Mouse (Mus musculus): ENCODE results near the gene Casp9. TPM values are rescaled to one million over a fixed set of nuclear protein-coding genes. Genes with fewer than 3 reads are reported as not detected.

The Casp9 gene
- polyA plus RNA-seq, 1 experiment, result 15.2 TPM

DNA sequence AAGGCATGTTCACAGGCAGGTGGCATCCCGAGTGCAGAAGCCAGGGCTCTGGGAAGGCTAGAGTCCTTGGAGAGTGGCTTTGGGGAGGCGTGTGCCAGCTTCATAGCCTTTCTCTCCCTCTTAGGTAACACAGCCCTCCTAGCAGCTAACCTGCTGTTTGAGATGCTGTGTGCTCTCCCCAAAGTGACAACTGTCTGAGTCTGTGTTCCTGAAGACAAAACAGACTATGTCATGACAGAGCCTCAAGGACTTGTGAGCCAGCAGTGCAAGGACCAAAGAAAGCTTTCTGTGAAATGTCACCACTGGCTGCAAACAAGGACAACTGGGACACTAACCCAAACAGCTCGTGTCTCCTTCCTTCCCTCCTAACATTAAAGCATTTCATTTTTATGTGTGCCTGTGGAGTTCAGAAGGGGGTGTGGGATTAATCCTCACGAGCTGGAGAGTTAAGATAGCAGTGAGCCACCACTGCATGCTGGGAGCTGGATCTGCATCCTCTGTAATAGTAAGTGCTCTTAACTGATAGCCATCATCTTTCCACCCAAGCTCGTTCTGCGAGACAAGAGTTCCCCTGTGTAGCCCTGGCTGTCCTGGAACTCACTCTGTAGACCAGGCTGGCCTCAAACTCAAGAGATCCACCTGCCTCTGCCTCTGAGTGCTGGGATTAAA lies 34.4 kb upstream of the Casp9 start:
- no peak overlapping the region for H3ac ChIP-seq (ENCODE audit: control insufficient read depth, insufficient read length)
- H3K79me2 ChIP-seq (ENCODE audit: control insufficient read depth, insufficient read depth), result no peaks in the 10 kb centered on the region
- H3K4me2 ChIP-seq (ENCODE audit: low read depth), result no peak overlapping the region
- TF ChIP-seq MYOD1 (IDR thresholded peaks at IDR 0.05; ENCODE audit: control insufficient read depth in 1 of 3, insufficient read length in 2 of 3, low read depth in 2 of 3), result no peak
- no peak for TF ChIP-seq SRF (IDR thresholded peaks at IDR 0.05; ENCODE audit: control insufficient read depth, insufficient read length, low read depth)
- TF ChIP-seq E2F4 (IDR thresholded peaks at IDR 0.05; ENCODE audit: insufficient read depth), result no peak
- TF ChIP-seq USF1 (IDR thresholded peaks at IDR 0.05; ENCODE audit: low read depth), result no peak
- TF ChIP-seq POLR2AphosphoS2 (IDR thresholded peaks at IDR 0.05; ENCODE audit: insufficient read length, low read depth), result no peak
- no peak for TF ChIP-seq MAX (IDR thresholded peaks at IDR 0.05; ENCODE audit: low read depth)
- TF ChIP-seq TCF12 (IDR thresholded peaks at IDR 0.05; ENCODE audit: insufficient read depth, poor library complexity, severe bottlenecking), result no peak
- no peak for TF ChIP-seq POLR2A (IDR thresholded peaks at IDR 0.05; ENCODE audit: insufficient read length, low read depth)
- TF ChIP-seq TCF3 (IDR thresholded peaks at IDR 0.05; ENCODE audit: insufficient read length, low read depth), result no peak
- TF ChIP-seq MYOG (IDR thresholded peaks at IDR 0.05; ENCODE audit: control insufficient read depth in 1 of 3, insufficient read depth in 1 of 3, insufficient read length in 2 of 3, low read depth in 2 of 3), result no peak
- TF ChIP-seq CEBPB (IDR thresholded peaks at IDR 0.05; ENCODE audit: insufficient read depth, poor library complexity, severe bottlenecking), result no peak
- no peak for TF ChIP-seq REST (IDR thresholded peaks at IDR 0.05; ENCODE audit: insufficient read depth, insufficient read length)
- no peak overlapping the region for H3K4me3 ChIP-seq
- peaks cover 10% of the 10 kb centered on the region for H3K36me3 ChIP-seq (ENCODE audit: control insufficient read depth, insufficient read depth)
- no peaks in the 10 kb centered on the region for H3K27me3 ChIP-seq (ENCODE audit: control insufficient read depth, insufficient read depth, insufficient read length)

DNA sequence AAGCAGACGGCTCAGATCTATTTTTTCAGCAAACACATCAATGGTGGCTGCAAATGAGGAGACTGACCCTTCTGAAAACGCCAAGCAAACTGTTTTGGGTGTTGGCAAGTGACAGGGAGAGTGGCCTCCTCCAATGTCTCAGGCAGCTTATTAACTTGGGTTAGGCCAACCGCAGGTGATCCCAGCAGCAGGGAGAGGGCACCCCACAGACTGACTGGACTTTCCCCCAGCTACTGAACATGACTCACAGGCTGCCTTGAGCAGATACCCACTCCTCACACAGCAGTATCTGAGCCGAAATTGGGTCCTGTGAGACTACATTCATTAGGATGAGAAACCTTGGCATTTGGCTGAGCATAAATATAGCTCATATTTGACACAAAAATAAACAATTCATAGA lies 32.5 kb upstream of the Casp9 start:
- no peak overlapping the region for H3K4me2 ChIP-seq (ENCODE audit: low read depth)
- no peaks in the 10 kb centered on the region for H3K79me2 ChIP-seq (ENCODE audit: control insufficient read depth, insufficient read depth)
- peaks cover 18% of the 10 kb centered on the region for H3K36me3 ChIP-seq (ENCODE audit: control insufficient read depth, insufficient read depth)
- no peak overlapping the region for H3ac ChIP-seq (ENCODE audit: control insufficient read depth, insufficient read length)
- H3K4me3 ChIP-seq, result no peak overlapping the region
- TF ChIP-seq CEBPB (IDR thresholded peaks at IDR 0.05; ENCODE audit: insufficient read depth, poor library complexity, severe bottlenecking), result no peak
- no peak for TF ChIP-seq USF1 (IDR thresholded peaks at IDR 0.05; ENCODE audit: low read depth)
- TF ChIP-seq MAX (IDR thresholded peaks at IDR 0.05; ENCODE audit: low read depth), result no peak
- no peak for TF ChIP-seq TCF12 (IDR thresholded peaks at IDR 0.05; ENCODE audit: insufficient read depth, poor library complexity, severe bottlenecking)
- TF ChIP-seq TCF3 (IDR thresholded peaks at IDR 0.05; ENCODE audit: insufficient read length, low read depth), result no peak
- no peaks in the 10 kb centered on the region for H3K27me3 ChIP-seq (ENCODE audit: control insufficient read depth, insufficient read depth, insufficient read length)

- H3K36me3 ChIP-seq (ENCODE audit: control insufficient read depth, insufficient read depth), result peaks cover 18% of the 10 kb centered on the region
- H3K4me2 ChIP-seq (ENCODE audit: low read depth), result no peak overlapping the region
- H3K79me2 ChIP-seq (ENCODE audit: control insufficient read depth, insufficient read depth), result no peaks in the 10 kb centered on the region
- H3ac ChIP-seq (ENCODE audit: control insufficient read depth, insufficient read length), result no peak overlapping the region
- TF ChIP-seq CEBPB (IDR thresholded peaks at IDR 0.05; ENCODE audit: insufficient read depth, poor library complexity, severe bottlenecking) (no peak), REST (IDR thresholded peaks at IDR 0.05; ENCODE audit: insufficient read depth, insufficient read length) (no peak), SRF (IDR thresholded peaks at IDR 0.05; ENCODE audit: control insufficient read depth, insufficient read length, low read depth) (no peak), TCF3 (IDR thresholded peaks at IDR 0.05; ENCODE audit: insufficient read length, low read depth) (no peak), MYOD1 (IDR thresholded peaks at IDR 0.05; ENCODE audit: control insufficient read depth in 1 of 3, insufficient read length in 2 of 3, low read depth in 2 of 3) (no peak), E2F4 (IDR thresholded peaks at IDR 0.05; ENCODE audit: insufficient read depth) (no peak), POLR2A (IDR thresholded peaks at IDR 0.05; ENCODE audit: insufficient read length, low read depth) (no peak), MAX (IDR thresholded peaks at IDR 0.05; ENCODE audit: low read depth) (no peak), POLR2AphosphoS2 (IDR thresholded peaks at IDR 0.05; ENCODE audit: insufficient read length, low read depth) (no peak), USF1 (IDR thresholded peaks at IDR 0.05; ENCODE audit: low read depth) (no peak), TCF12 (IDR thresholded peaks at IDR 0.05; ENCODE audit: insufficient read depth, poor library complexity, severe bottlenecking) (no peak), MYOG (IDR thresholded peaks at IDR 0.05; ENCODE audit: control insufficient read depth in 1 of 3, insufficient read depth in 1 of 3, insufficient read length in 2 of 3, low read depth in 2 of 3) (no peak)
- H3K27me3 ChIP-seq (ENCODE audit: control insufficient read depth, insufficient read depth, insufficient read length), result no peaks in the 10 kb centered on the region
- no peak overlapping the region for H3K4me3 ChIP-seq
Observed at GRCm38 (mm10) chr4:141762102-141762598, 31.3 kb upstream of the Casp9 start.

- Histone ChIP-seq H3K27me3 (ENCODE audit: control insufficient read depth, insufficient read depth, insufficient read length) (no peaks in the 10 kb centered on the region), H3ac (ENCODE audit: control insufficient read depth, insufficient read length) (no peak overlapping the region), H3K4me2 (ENCODE audit: low read depth) (no peak overlapping the region), H3K36me3 (ENCODE audit: control insufficient read depth, insufficient read depth) (peaks cover 18% of the 10 kb centered on the region), H3K79me2 (ENCODE audit: control insufficient read depth, insufficient read depth) (no peaks in the 10 kb centered on the region), H3K4me3 (no peak overlapping the region)
- TF ChIP-seq CEBPB (IDR thresholded peaks at IDR 0.05; ENCODE audit: insufficient read depth, poor library complexity, severe bottlenecking), result no peak
- no peak for TF ChIP-seq MYOD1 (IDR thresholded peaks at IDR 0.05; ENCODE audit: control insufficient read depth in 1 of 3, insufficient read length in 2 of 3, low read depth in 2 of 3)
- TF ChIP-seq POLR2A (IDR thresholded peaks at IDR 0.05; ENCODE audit: insufficient read length, low read depth), result no peak
- TF ChIP-seq TCF12 (IDR thresholded peaks at IDR 0.05; ENCODE audit: insufficient read depth, poor library complexity, severe bottlenecking), result no peak
- TF ChIP-seq MYOG (IDR thresholded peaks at IDR 0.05; ENCODE audit: control insufficient read depth in 1 of 3, insufficient read depth in 1 of 3, insufficient read length in 2 of 3, low read depth in 2 of 3), result no peak
- TF ChIP-seq REST (IDR thresholded peaks at IDR 0.05; ENCODE audit: insufficient read depth, insufficient read length), result no peak
- TF ChIP-seq POLR2AphosphoS2 (IDR thresholded peaks at IDR 0.05; ENCODE audit: insufficient read length, low read depth), result no peak
- TF ChIP-seq SRF (IDR thresholded peaks at IDR 0.05; ENCODE audit: control insufficient read depth, insufficient read length, low read depth), result no peak
- no peak for TF ChIP-seq USF1 (IDR thresholded peaks at IDR 0.05; ENCODE audit: low read depth)
- no peak for TF ChIP-seq TCF3 (IDR thresholded peaks at IDR 0.05; ENCODE audit: insufficient read length, low read depth)
- TF ChIP-seq MAX (IDR thresholded peaks at IDR 0.05; ENCODE audit: low read depth), result no peak
- TF ChIP-seq E2F4 (IDR thresholded peaks at IDR 0.05; ENCODE audit: insufficient read depth), result no peak
Observed at GRCm38 (mm10) chr4:141763476-141763875, 29.9 kb upstream of the Casp9 start.
